Mouse (Mus musculus): ENCODE measurements around the gene Naif1. TPM values are rescaled to one million over a fixed set of nuclear protein-coding genes. Genes with fewer than 3 reads are reported as not detected.

Gene Naif1
- polyA plus RNA-seq, 1 experiment from 2014 or later: 5.5 TPM

DNA sequence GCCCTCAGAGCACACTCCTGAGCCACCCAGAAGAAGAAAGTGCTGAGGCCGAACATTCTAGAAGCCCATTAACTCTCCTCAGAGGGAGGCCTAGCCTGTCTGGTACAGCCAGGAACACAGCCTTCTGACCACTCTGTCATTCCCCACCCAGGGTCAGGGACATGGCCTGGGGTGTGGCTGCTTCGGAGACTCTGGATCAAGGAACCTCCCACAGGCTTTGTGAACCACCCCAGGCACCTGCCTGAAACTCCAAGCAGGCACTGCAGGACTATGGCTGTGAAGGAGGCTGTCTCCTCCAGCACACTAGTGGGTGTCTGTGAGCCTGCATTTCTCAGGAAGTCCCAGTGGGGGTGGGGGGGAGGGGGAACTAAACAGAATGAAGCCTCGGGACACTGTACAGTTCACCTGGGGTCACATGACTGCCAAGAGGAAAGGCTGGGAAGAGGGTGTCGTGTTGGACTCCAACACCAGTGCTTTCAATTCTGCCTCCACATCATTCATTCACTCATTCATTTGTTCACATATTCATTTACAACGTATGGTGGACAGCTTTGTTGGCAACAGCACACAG, 51.6 kb downstream of the Naif1 start:
- WGBS: 80% methylated on average over 4 of the region's 5 CpGs
- Histone ChIP-seq H3K4me2 (ENCODE audit: low read length) (no peak overlapping the region), H3K9ac (ENCODE audit: low read depth, low read length) (no peak overlapping the region), H3K9me3 (replicated peaks; ENCODE audit: control insufficient read depth, low read length, poor library complexity, severe bottlenecking) (0 out of 2 replicates have a peak, but pooled peaks cover 2% of the 10 kb centered on the region), H3K27ac (ENCODE audit: low read length) (no peak overlapping the region), H3K4me1 (ENCODE audit: control insufficient read depth, insufficient read depth, low read length) (no peaks in the 10 kb centered on the region), H3K27me3 (ENCODE audit: control insufficient read depth, insufficient read depth, low read depth, low read length) (no peaks in the 10 kb centered on the region), H3K36me3 (ENCODE audit: control insufficient read depth, insufficient read depth, low read length) (no peaks in the 10 kb centered on the region), H3K4me3 (ENCODE audit: low read depth, low read length) (no peak overlapping the region)
- ATAC-seq: no peak

DNA sequence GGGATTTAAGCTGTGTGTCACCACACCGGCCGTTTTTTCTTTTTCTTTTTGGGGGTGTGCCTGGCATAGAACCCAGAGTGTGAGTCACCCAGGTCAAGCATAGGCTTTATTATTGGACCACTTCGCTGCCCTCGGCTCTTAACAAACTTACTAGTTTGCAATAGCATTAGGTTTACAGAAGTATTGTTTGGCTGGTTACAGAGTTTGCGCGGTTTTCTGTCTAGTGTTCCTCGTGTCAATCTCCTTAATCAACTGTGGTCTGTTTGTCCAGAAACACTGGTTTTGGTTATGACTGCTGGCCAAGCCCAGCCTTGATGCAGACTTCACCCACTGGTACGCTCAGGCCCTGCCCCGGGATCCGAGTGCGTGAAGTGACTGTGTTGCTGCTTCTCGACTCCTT, 52.6 kb downstream of the Naif1 start:
- Histone ChIP-seq H3K27ac (ENCODE audit: low read length) (no peak overlapping the region), H3K27me3 (ENCODE audit: control insufficient read depth, insufficient read depth, low read depth, low read length) (no peaks in the 10 kb centered on the region), H3K4me1 (ENCODE audit: control insufficient read depth, insufficient read depth, low read length) (no peaks in the 10 kb centered on the region), H3K9me3 (replicated peaks; ENCODE audit: control insufficient read depth, low read length, poor library complexity, severe bottlenecking) (0 out of 2 replicates have a peak, but pooled peaks cover 2% of the 10 kb centered on the region), H3K9ac (ENCODE audit: low read depth, low read length) (no peak overlapping the region), H3K4me2 (ENCODE audit: low read length) (no peak overlapping the region), H3K36me3 (ENCODE audit: control insufficient read depth, insufficient read depth, low read length) (no peaks in the 10 kb centered on the region), H3K4me3 (ENCODE audit: low read depth, low read length) (no peak overlapping the region)
- no peak for ATAC-seq
- 89% methylated on average over 12 of the region's 12 CpGs for WGBS

DNA sequence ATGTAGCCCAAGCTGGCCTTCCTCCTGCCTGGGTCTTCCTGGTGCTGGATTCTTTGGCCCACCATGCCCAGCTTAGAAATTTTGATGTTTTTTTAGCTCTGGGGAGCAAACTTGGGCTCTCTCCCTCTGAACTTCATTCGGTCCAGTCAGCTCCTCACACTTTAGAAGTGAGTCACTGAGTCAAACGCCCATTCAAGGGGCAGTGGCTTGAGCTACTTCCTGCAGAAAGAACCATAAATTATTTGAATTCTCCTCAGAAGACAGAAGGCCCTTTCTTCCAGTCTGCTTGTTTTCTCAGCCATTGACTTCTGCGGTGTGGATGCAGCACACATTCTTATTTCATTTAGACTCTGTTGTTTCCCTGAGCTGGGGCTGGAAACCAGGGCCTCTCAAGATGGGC, 53.3 kb downstream of the Naif1 start:
- 0 out of 2 replicates have a peak, but pooled peaks cover 1% of the 10 kb centered on the region for H3K9me3 ChIP-seq (replicated peaks; ENCODE audit: control insufficient read depth, low read length, poor library complexity, severe bottlenecking)
- no peaks in the 10 kb centered on the region for H3K36me3 ChIP-seq (ENCODE audit: control insufficient read depth, insufficient read depth, low read length)
- no peak overlapping the region for H3K9ac ChIP-seq (ENCODE audit: low read depth, low read length)
- no peak overlapping the region for H3K27ac ChIP-seq (ENCODE audit: low read length)
- 77% methylated on average over 3 of the region's 3 CpGs for WGBS
- ATAC-seq: no peak
- no peaks in the 10 kb centered on the region for H3K27me3 ChIP-seq (ENCODE audit: control insufficient read depth, insufficient read depth, low read depth, low read length)
- H3K4me2 ChIP-seq (ENCODE audit: low read length): no peak overlapping the region
- no peak overlapping the region for H3K4me3 ChIP-seq (ENCODE audit: low read depth, low read length)
- H3K4me1 ChIP-seq (ENCODE audit: control insufficient read depth, insufficient read depth, low read length): no peaks in the 10 kb centered on the region

DNA sequence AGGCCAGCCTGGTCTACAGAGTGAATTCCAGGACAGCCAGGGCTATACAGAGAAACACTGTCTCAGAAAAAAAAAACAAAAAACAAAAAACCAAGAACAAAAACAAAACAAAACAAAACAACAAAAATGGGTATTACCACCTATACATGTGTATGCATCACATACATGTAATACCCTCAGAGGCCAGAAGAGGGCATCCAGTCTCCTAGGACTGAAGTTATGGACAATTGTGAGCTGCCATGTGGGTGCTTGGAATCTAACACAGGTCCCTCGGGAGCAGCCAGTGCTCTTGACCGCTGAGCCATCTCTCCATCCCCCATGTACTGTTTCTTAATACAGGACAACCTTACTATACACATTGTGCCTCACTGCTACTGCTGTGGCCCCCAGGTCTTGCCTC, 55.3 kb downstream of the Naif1 start:
- 100% methylated on average over 2 of the region's 2 CpGs for WGBS
- no peak overlapping the region for H3K27ac ChIP-seq (ENCODE audit: low read length)
- H3K27me3 ChIP-seq (ENCODE audit: control insufficient read depth, insufficient read depth, low read depth, low read length): no peaks in the 10 kb centered on the region
- no peaks in the 10 kb centered on the region for H3K9me3 ChIP-seq (replicated peaks; ENCODE audit: control insufficient read depth, low read length, poor library complexity, severe bottlenecking)
- no peak overlapping the region for H3K4me2 ChIP-seq (ENCODE audit: low read length)
- no peaks in the 10 kb centered on the region for H3K4me1 ChIP-seq (ENCODE audit: control insufficient read depth, insufficient read depth, low read length)
- ATAC-seq: no peak
- no peak overlapping the region for H3K4me3 ChIP-seq (ENCODE audit: low read depth, low read length)
- H3K9ac ChIP-seq (ENCODE audit: low read depth, low read length): no peak overlapping the region
- no peaks in the 10 kb centered on the region for H3K36me3 ChIP-seq (ENCODE audit: control insufficient read depth, insufficient read depth, low read length)

Other genes starting within 250 kb of the Naif1 start
- gene Pomt1, start 213.9 kb upstream of the Naif1 start, polyA plus RNA-seq (2015; fragmentation: Nextera tagmentation; extraction: Ambion mirVana): 36.4 and 36.5 TPM in 2 replicates
- gene Uck1, start 190.3 kb upstream of the Naif1 start, polyA plus RNA-seq (2015; fragmentation: Nextera tagmentation; extraction: Ambion mirVana): 101 and 107 TPM in 2 replicates
- gene Golga2, start 163.1 kb upstream of the Naif1 start, polyA plus RNA-seq (2015; fragmentation: Nextera tagmentation; extraction: Ambion mirVana): 31.8 and 35.7 TPM in 2 replicates
- 392 and 415 TPM in 2 replicates for gene Swi5, start 162.4 kb upstream of the Naif1 start, polyA plus RNA-seq (2015; fragmentation: Nextera tagmentation; extraction: Ambion mirVana)
- gene Ciz1, start 98.1 kb upstream of the Naif1 start, polyA plus RNA-seq (2015; fragmentation: Nextera tagmentation; extraction: Ambion mirVana): 56.3 and 58.7 TPM in 2 replicates
- gene Dnm1, start 97.1 kb upstream of the Naif1 start, polyA plus RNA-seq (2015; fragmentation: Nextera tagmentation; extraction: Ambion mirVana): 55.1 and 66.3 TPM in 2 replicates
- gene 1110008P14Rik, start 68.5 kb upstream of the Naif1 start, polyA plus RNA-seq (2015; fragmentation: Nextera tagmentation; extraction: Ambion mirVana): 117 and 132 TPM in 2 replicates
- gene Lcn2, start 62.2 kb upstream of the Naif1 start, polyA plus RNA-seq (2015; fragmentation: Nextera tagmentation; extraction: Ambion mirVana): 0.86 and 1.2 TPM in 2 replicates
- gene Ptges2, start 54.6 kb upstream of the Naif1 start, polyA plus RNA-seq (2015; fragmentation: Nextera tagmentation; extraction: Ambion mirVana): 50.7 and 51.4 TPM in 2 replicates
- gene Slc25a25, start 988 bp downstream of the Naif1 start, polyA plus RNA-seq (2015; fragmentation: Nextera tagmentation; extraction: Ambion mirVana): 55.1 and 60.1 TPM in 2 replicates
- 5.0 and 5.9 TPM in 2 replicates for gene Fam102a, start 84.9 kb downstream of the Naif1 start, polyA plus RNA-seq (2015; fragmentation: Nextera tagmentation; extraction: Ambion mirVana)
- gene Dpm2, start 120.4 kb downstream of the Naif1 start, polyA plus RNA-seq (2015; fragmentation: Nextera tagmentation; extraction: Ambion mirVana): 136 TPM in 2 replicates
- 14.5 and 17.1 TPM in 2 replicates for gene Pip5kl1, start 124.3 kb downstream of the Naif1 start, polyA plus RNA-seq (2015; fragmentation: Nextera tagmentation; extraction: Ambion mirVana)
- gene 9430097D07Rik, start 125.2 kb downstream of the Naif1 start, polyA plus RNA-seq (2015; fragmentation: Nextera tagmentation; extraction: Ambion mirVana): 0.52 and 1.1 TPM in 2 replicates
- gene St6galnac4, start 136.6 kb downstream of the Naif1 start, polyA plus RNA-seq (2015; fragmentation: Nextera tagmentation; extraction: Ambion mirVana): 33.4 and 39.0 TPM in 2 replicates
- 26.5 and 36.4 TPM in 2 replicates for gene St6galnac6, start 149.3 kb downstream of the Naif1 start, polyA plus RNA-seq (2015; fragmentation: Nextera tagmentation; extraction: Ambion mirVana)
- gene Ak1, start 171.3 kb downstream of the Naif1 start, polyA plus RNA-seq (2015; fragmentation: Nextera tagmentation; extraction: Ambion mirVana): 107 and 108 TPM in 2 replicates
- gene Eng, start 196.1 kb downstream of the Naif1 start, polyA plus RNA-seq (2015; fragmentation: Nextera tagmentation; extraction: Ambion mirVana): 27.2 and 30.3 TPM in 2 replicates

Data from midbrain, embryonic 16.5 days (tissue).